Mouse (Mus musculus): ENCODE measurements around the gene Vamp4. TPM values are rescaled to one million over a fixed set of nuclear protein-coding genes. Genes with fewer than 3 reads are reported as not detected.
"Not testable (repeated sequence)": the region's sequence is repeated elsewhere in the genome, so short reads cannot be mapped to it uniquely, and the experiment has no call there.

Gene Vamp4
- polyA plus RNA-seq, 1 experiment, result 33.5 TPM

- DNase-seq (ENCODE audit: low spot score), result no peak
These were observed 19.1 kb downstream of the Vamp4 start for GRCm38 (mm10) chr1:162589443-162589842.

- DNase-seq (ENCODE audit: low spot score), result no peak
These were observed 20.2 kb downstream of the Vamp4 start for GRCm38 (mm10) chr1:162590415-162590997.

DNA sequence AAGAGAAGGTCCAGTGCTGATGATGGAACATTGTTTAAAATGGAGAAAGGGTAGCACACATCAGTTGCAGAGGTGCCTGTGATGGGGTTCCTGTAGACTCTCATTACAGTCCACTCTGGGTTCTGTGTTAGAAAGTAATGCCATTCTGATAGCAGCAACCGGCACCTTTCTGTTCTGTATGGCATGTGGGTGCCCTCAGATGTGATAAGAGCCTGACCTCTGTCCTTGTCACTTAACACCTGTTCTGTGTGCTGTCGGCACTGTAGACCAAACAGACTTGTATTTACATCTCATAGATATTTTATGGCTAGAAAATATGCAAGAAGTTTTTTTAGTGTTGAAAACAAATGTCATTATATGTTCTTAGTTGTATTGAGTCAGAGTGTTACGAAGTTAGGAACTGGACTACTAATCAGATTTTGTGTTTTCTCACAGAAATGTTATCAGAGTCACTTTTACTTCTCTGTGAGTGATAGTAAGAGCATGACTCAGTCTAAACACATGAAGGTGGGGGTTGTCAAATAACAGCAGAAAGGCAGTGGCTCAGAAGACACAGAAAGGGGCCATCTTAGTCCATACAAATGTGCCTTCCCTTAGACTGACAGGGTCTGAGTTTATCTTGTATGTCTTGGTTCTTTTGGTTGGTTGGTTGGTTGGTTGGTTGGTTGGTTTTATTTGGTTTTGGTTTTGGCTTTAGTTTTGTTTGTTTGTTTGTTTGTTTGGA, 27.2 kb downstream of the Vamp4 start:
- DNase-seq (ENCODE audit: low spot score), result no peak

GRCm38 (mm10) chr1:162599617-162600016, 29.3 kb downstream of the Vamp4 start:
- no peak for DNase-seq (ENCODE audit: low spot score)

GRCm38 (mm10) chr1:162601288-162601687, 31.0 kb downstream of the Vamp4 start:
- no peak for DNase-seq (ENCODE audit: low spot score)

DNA sequence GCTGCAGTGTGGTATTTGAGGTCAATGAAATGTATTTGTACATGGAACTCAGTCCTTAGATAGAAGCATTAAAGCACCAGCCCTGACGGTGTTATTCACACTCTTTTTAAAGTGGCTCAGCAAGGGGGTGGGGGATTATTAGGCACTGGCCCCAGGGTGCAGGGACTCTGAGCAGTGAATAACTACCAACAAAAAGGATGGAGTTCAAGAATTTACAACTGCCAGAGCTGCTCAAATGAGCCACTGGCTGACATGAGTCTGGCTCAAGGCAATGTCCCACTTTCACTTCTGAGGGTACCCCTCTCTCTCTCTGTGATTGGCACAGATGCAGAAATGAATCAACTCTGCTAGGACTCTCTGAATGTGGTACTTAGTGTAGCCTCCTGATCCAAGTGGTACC, 37.8 kb downstream of the Vamp4 start:
- DNase-seq (ENCODE audit: low spot score), result no peak

GRCm38 (mm10) chr1:162609633-162610250, 39.4 kb downstream of the Vamp4 start:
- no peak for DNase-seq (ENCODE audit: low spot score)

- DNase-seq (ENCODE audit: low spot score), result no peak
These were observed 40.9 kb downstream of the Vamp4 start for GRCm38 (mm10) chr1:162611191-162611590.

- DNase-seq (ENCODE audit: low spot score), result no peak
These were observed 45.2 kb downstream of the Vamp4 start for GRCm38 (mm10) chr1:162615511-162615910.

DNA sequence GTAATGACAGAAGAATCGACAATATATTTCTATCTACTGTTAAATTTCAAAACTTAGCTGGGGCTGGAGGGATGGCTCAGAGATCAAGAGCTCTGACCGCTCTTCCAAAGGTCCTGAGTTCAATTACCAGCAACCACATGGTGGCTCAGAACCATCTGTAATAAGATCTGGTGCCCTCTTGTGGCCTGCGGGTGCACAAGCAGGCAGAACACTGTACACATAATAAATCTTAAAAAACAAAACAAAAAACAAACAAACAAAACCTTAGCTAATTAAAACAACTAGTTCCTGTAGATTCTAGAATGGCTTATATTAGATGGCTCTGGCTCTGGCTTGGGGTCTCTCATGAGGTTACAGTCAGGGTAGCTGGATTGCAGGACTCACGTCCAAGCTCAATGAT, 50.2 kb downstream of the Vamp4 start:
- DNase-seq (ENCODE audit: low spot score), result no peak

DNA sequence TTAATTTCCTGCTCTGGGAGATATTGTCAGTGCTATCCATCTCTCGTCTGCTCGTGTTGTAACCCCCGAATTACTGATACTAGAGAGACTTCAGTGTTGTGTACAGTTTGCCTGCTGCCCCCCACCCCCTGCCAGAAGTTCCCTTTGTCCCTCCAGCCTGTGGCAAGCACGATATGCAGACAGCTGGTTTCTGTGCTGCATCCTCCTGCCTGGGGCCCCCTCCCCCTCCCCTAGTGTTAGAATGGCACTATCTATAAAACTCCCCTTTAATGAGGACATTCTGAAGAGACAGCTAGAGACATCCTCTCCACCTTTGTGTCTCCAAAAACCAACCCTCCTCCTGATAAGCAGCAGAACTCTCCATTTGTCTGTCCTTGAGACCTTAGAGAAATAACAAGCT, 53.6 kb downstream of the Vamp4 start:
- DNase-seq (ENCODE audit: low spot score), result no peak

DNA sequence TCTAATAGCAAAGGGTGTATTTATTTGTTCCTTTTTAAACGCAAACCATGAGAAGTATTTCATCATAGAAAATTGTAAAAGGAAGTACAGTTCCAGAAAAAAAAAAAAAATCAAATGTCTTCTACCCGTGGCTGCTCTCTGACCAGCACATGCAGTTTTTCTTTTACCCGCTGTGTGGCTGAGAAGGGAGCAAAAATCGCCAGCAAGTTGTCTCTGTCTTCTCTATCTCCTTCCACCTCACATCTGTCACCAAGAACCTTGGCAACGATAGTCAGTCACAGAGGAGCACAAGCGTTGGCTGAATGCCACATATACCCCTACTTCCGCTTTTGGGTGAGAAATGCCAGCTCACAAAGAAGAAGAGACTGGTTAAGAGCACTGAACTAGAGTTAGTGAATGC, 54.9 kb downstream of the Vamp4 start:
- DNase-seq (ENCODE audit: low spot score), result no peak

DNA sequence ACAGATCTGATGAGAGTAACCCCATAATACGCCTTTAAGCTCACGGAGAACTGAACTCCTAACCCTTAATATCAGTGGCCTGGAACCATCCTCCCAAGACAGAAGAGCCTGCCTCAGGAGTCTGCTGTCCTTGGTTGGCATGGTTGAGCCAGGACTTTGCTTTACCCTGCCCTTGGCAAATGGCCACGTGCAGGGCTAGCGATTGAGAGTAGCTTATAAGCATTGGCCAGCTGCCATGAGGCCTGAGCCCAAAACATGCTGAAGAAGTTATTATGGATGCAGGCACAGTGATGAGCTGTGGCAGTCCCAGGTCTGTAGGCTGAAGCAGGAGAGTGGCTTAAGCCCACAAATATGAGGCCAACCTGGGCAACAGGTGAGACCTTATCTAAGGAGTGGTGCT, 57.5 kb downstream of the Vamp4 start:
- not testable (repeated sequence) for DNase-seq (ENCODE audit: low spot score)

- DNase-seq (ENCODE audit: low spot score), result not testable (repeated sequence)
These were observed 58.0 kb downstream of the Vamp4 start for GRCm38 (mm10) chr1:162628326-162628725.

DNA sequence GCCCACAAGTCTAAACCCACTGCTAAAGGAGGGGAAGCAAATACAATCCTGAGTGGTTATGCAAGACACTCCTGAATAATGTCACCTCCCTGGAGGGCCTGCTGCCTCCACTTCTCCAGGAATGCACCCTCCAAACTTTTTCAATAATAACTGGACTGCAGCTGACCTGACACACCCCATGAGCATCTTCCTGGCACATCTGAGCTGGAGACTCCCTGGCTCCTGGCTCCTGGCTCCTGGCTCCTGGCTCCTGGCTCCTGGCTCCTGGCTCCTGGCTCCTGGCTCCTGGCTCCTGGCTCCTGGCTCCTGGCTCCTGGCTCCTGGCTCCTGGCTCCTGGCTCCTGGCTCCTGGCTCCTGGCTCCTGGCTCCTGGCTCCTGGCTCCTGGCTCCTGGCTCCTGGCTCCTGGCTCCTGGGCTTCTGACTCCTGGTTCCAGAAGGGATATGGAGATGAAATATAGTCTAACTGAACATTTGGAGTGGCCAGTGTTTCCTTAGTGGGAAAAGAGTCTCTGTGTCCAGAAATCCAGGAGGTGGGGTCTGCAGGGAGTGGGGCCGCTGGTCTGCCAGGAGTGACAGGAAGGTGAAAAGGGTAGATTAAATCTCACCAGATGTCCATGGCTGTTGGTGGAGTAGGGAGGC, 65.1 kb downstream of the Vamp4 start:
- DNase-seq (ENCODE audit: low spot score), result not testable (repeated sequence)

DNA sequence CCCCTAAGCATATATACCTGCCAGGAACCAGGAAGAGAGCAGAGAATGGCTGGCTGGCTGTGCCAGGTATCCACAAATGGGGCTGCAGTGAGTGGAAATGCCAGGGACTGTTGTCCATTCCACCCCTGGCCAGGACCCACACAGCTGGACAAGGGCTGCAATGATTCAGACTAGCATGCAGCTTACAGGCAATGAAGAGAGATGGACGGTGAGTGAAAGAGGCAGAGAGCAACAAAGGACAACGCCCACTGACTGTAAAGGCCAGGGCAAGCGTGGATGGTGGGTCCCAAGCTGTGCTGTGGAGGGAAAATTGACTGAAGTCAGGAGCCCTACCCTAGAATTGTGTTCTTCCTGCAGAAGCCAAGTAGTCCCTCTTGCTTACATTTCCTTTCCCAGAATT, 66.2 kb downstream of the Vamp4 start:
- no peak for DNase-seq (ENCODE audit: low spot score)

DNA sequence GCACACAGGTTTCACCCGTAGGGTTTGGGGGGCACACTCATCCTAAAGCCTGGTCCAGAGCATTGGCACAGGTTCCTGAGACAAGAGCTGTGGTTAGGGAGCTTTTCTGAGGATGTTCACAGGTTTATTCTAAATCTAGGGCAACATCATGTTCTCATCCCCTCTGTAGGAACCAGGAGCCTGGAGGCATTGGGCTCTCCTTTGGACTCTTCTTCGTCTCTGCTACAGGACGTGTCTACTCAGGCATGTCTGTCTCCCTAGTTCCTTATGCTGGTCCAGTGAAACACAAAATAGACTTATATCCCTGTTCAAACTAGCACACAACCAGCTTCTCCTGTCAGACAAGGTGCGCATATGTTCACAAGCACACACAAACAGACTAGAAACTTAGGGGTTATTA, 68.2 kb downstream of the Vamp4 start:
- DNase-seq (ENCODE audit: low spot score), result no peak

GRCm38 (mm10) chr1:162639051-162639750, 68.9 kb downstream of the Vamp4 start, which contains the start of gene Myoc:
TSS of gene Myoc (plus strand) at chr1:162639155.
- no peak for DNase-seq (ENCODE audit: low spot score)

DNA sequence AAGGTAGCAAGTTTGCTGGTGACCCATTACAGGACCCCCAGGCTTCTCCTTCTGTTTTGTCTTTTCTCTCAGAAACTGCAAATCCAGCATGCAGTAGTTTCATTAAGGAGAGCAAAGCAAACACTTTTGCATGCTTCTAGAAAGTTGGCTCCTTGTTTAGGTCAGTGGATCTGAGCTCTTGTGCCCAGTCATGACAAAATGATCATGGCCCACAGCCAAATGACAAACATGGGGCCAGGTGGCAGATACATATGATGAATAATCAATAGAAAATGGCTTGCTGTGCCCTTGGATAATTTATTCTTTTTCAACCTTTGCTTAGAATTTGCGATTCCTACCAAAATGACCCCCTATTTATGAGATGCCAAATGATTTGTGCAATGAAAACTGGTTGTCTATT, 69.5 kb downstream of the Vamp4 start:
- no peak for DNase-seq (ENCODE audit: low spot score)

GRCm38 (mm10) chr1:162642591-162642990, 72.3 kb downstream of the Vamp4 start:
- no peak for DNase-seq (ENCODE audit: low spot score)

DNA sequence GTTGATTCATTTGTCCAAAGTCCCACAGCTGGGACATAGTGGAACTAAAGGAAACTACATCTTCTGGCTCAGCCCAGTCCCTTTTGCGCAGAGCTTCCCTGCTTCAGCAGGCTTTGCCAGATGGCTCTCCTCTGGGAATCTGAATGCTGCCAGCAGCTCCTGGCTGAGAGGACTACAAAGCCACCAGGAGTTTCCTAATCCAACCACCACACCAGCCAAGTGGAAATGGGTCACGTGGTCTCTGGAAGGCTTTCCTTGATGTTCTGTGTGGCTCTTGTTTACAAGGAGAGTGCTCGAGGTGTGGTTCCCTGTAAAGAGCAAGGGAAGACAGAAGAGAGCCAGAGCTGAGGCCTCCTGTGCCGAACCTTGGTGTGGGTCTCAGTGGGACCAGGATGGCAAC, 73.4 kb downstream of the Vamp4 start:
- DNase-seq (ENCODE audit: low spot score), result peak; percentile 34

GRCm38 (mm10) chr1:162646083-162646686, 75.9 kb downstream of the Vamp4 start:
- DNase-seq (ENCODE audit: low spot score), result no peak
